Mouse (Mus musculus) embryonic facial prominence, embryonic 11.5 days (tissue): ENCODE results near the gene Ago1. TPM values are rescaled to one million over a fixed set of nuclear protein-coding genes. Genes with fewer than 3 reads are reported as not detected.

Experiments
- ATAC-seq: fragments of 200-750 bp; cut with Nextera tagmentation; replicated peaks from 2 replicates; pipeline ENCODE4 v1.8.0; 2017; ENCODE audit warnings: low read depth; ENCODE audit not compliant: insufficient number of reproducible peaks, low FRiP score, low TSS enrichment
- DNase-seq: peaks from one replicate; pipeline ENCODE4 v3.0.0-alpha.2; 2015; ENCODE audit warnings: low spot score
- H3K27ac ChIP-seq: fragments of 300-500 bp; sonication (generic); replicated peaks from 2 replicates; pipeline ENCODE4 v1.5.1; 2014; ENCODE audit warnings: mild to moderate bottlenecking, low read depth, low read length, control low read depth
- H3K27me3 ChIP-seq: fragments of 300-500 bp; sonication (generic); 2 replicates; pipeline ENCODE4 v1.6.1; 2014; ENCODE audit warnings: mild to moderate bottlenecking, low read length, moderate library complexity, mixed read lengths; ENCODE audit not compliant: control insufficient read depth, insufficient read depth
- H3K36me3 ChIP-seq: fragments of 300-500 bp; sonication (generic); replicated peaks from 2 replicates; pipeline ENCODE4 v1.6.1; 2014; ENCODE audit warnings: low read depth, mild to moderate bottlenecking, low read length, moderate library complexity, mixed read lengths; ENCODE audit not compliant: control insufficient read depth, insufficient read depth
- H3K4me1 ChIP-seq: fragments of 300-500 bp; sonication (generic); 2 replicates; pipeline ENCODE4 v1.6.1; 2014; ENCODE audit warnings: low read length, mixed read lengths; ENCODE audit not compliant: control insufficient read depth, insufficient read depth
- H3K4me2 ChIP-seq: fragments of 300-500 bp; sonication (generic); 2 replicates; pipeline ENCODE4 v1.6.1; 2014; ENCODE audit warnings: low read depth, mild to moderate bottlenecking, control low read depth, low read length, moderate library complexity
- H3K4me3 ChIP-seq: fragments of 300-500 bp; sonication (generic); 2 replicates; pipeline ENCODE4 v1.5.1; 2014; ENCODE audit warnings: low read depth, low read length, control low read depth
- H3K9ac ChIP-seq: fragments of 300-500 bp; sonication (generic); replicated peaks from 2 replicates; pipeline ENCODE4 v1.6.1; 2014; ENCODE audit warnings: mild to moderate bottlenecking, control low read depth, low read length
- H3K9me3 ChIP-seq: fragments of 300-500 bp; sonication (generic); replicated peaks from 2 replicates; pipeline ENCODE4 v1.6.1; 2016; ENCODE audit warnings: mild to moderate bottlenecking, low read length, inconsistent platforms, mixed read lengths; ENCODE audit not compliant: control insufficient read depth
- WGBS: fragments of 180-500 bp; shearing (Covaris S2); extraction: QIAGEN DNeasy Blood & Tissue Kit; methylation state at CpG from one replicate; pipeline ENCODE4 v1.1.7; 2014; 5-methylcytosine and 5-hydroxymethylcytosine counted together
- polyA plus RNA-seq: library from polyadenylated mRNA; unstranded; fragments of >200 nt; fragmentation: Nextera tagmentation; extraction: Ambion mirVana; gene quantifications from 2 replicates; pipeline ENCODE4 v1.2.1, GENCODE M21; 2014

The Ago1 gene
- polyA plus RNA-seq, 1 experiment from 2014 or later, result 11.0 TPM

DNA sequence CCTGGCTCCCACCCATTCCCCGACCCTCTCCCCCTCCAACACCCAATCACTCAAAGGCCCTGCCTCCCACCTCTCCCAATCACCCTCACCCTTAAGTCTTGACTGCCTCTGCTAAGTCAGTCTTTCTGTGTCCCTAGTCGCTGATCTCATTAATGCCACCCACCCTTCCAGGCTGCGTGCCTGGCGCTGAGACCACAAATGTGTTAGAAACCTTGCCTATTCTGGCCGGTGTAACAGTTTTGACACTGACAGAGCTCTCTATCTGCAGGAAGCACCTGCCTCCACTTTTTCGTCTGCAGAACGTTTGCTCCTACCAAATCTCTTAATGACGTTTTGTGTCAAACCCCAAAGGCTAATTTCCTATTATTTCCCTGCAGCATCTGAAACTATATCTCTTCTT, 542 bp upstream of the Ago1 start:
- WGBS, result 6% methylated on average over 8 of the region's 8 CpGs

DNA sequence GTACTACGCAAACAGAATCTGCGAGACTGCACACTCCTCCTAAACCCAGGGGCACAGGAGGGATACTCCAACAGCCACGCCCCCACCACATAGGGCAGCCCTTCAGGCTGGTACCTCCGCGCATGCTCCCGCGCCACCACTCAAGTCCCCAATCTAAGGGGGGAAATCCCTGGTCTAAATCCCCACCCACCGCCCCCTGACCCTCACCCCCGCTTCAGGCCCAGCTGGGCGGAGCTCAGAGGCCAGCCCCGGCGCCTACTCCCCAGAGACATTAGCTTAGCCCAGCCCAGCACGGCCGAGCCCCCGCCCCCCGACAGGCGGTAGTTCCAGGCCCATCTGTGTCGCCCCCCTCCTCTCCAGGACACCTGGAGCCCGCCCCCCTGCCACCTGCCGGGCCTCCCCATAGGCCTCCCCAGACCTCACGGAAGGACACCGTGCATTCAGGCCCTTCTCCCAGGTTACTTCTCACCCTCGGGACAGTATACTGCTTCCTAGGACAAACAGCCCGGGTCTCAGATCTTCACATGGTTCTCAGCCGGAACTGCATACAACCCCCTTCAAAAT, 580 bp downstream of the Ago1 start:
- Histone ChIP-seq H3K27me3 (no peaks in the 10 kb centered on the region), H3K4me1 (peaks cover 4% of the 10 kb centered on the region; the same call in 1 of the 2 replicates)
- WGBS, result 0% methylated on average over 21 of the region's 25 CpGs

More for the DNA sequence above, 542 bp upstream of the Ago1 start:
- Histone ChIP-seq H3K4me2 (peak overlapping the region; percentile 68), H3K4me3 (peak overlapping the region; percentile 78), H3K27ac (no peak overlapping the region), H3K36me3 (no peaks in the 10 kb centered on the region), H3K9ac (no peak overlapping the region; the same call in 1 of the 2 replicates), H3K27me3 (no peaks in the 10 kb centered on the region), H3K4me1 (peaks cover 4% of the 10 kb centered on the region; the same call in 1 of the 2 replicates), H3K9me3 (no peaks in the 10 kb centered on the region)
- ATAC-seq, result no peak
- DNase-seq, result no peak

DNA sequence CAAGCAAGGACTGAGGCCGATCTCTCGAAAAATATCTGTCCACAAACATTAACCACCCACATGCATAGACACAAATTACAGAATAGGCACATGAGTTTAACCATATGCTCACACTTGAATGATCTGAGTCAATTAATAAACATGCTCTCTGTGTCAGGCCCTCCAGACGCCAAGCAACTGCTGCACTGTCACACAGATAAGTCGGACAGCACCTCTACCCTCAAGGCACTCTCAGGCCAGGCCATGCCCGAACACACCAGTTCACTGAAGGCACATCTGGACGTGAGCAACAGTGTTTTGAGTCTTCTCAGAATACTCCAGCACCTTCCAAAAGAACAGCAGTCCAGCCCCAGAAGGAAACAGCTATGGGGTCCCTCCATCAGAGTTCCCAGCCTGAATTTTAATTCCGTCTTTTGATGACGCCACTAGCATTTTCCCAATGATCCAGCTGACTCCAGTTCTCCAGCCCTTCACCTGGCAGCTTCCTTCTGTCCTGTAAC, 2.1 kb downstream of the Ago1 start:
- Histone ChIP-seq H3K36me3 (no peaks in the 10 kb centered on the region), H3K27ac (peak overlapping the region; percentile 31; the same call in 1 of the 2 replicates), H3K4me2 (peak overlapping the region; percentile 19), H3K4me3 (peak overlapping the region; percentile 12; the same call in 1 of the 2 replicates), H3K9me3 (no peaks in the 10 kb centered on the region), H3K27me3 (no peaks in the 10 kb centered on the region), H3K4me1 (peaks cover 4% of the 10 kb centered on the region; the same call in 1 of the 2 replicates), H3K9ac (peak overlapping the region; percentile 23)
- 21% methylated on average over 8 of the region's 8 CpGs for WGBS
- DNase-seq (no peak), ATAC-seq (no peak)

More for the DNA sequence above, 580 bp downstream of the Ago1 start:
- Histone ChIP-seq H3K4me3 (peak overlapping the region; percentile 78), H3K36me3 (no peaks in the 10 kb centered on the region), H3K9ac (peak overlapping the region; percentile 87), H3K27ac (peak overlapping the region; percentile 63), H3K4me2 (peak overlapping the region; percentile 68), H3K9me3 (no peaks in the 10 kb centered on the region)
- DNase-seq (peak; percentile 83), ATAC-seq (peak; percentile 77)

DNA sequence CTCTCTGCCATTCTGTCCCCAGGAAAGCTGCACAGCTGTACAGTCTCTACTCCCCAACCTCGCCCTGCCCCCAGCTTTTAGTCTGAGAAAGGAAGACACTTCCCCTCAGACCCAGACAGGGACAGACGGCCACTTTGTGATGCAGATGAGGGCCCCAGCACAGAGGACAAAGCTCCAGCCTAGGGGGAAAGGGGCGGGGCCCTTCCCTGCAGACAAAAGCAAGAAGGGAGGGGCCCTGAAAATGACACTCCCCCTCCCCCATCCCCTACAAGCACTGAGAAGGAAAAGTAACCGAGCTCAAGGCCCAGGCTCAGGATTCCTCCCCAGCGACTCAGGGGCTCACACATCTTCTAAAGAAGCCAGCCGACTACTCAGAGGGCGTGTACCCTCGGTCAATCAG, 2.5 kb downstream of the Ago1 start:
- Histone ChIP-seq H3K9ac (no peak overlapping the region; the same call in 1 of the 2 replicates), H3K36me3 (no peaks in the 10 kb centered on the region), H3K27ac (peak overlapping the region; percentile 37; the same call in 1 of the 2 replicates), H3K4me1 (peaks cover 4% of the 10 kb centered on the region; the same call in 1 of the 2 replicates), H3K9me3 (no peaks in the 10 kb centered on the region), H3K4me3 (0 out of 2 replicates have a peak overlapping the region, but pooled peaks have one; percentile 9), H3K4me2 (peak overlapping the region; percentile 16), H3K27me3 (no peaks in the 10 kb centered on the region)
- ATAC-seq (peak; percentile 72), DNase-seq (peak; percentile 82)
- 4% methylated on average over 8 of the region's 8 CpGs for WGBS

DNA sequence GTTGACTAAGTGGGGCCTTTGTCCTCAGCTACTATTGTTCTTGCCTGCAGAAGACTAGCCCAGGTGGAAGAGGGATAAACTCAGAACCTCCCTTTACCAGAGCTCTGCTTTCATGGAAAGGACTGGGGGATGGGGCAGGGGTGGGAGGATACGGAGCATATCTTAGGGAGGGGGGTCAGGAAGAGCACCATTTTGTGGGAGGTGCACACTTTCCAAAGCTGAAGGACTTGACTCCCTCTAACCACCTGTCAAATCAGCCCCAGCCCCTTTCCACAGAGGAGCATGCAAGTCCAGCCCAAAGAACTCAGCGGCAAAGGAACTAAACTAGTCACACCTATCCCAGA, 3.5 kb downstream of the Ago1 start:
- H3K36me3 ChIP-seq, result no peaks in the 10 kb centered on the region
- H3K4me1 ChIP-seq, result peaks cover 4% of the 10 kb centered on the region; the same call in 1 of the 2 replicates
- no peaks in the 10 kb centered on the region for H3K9me3 ChIP-seq
- H3K4me3 ChIP-seq, result peak overlapping the region; percentile 11; the same call in 1 of the 2 replicates
- no peaks in the 10 kb centered on the region for H3K27me3 ChIP-seq
- H3K27ac ChIP-seq, result peak overlapping the region; percentile 37
- H3K4me2 ChIP-seq, result peak overlapping the region; percentile 16
- DNase-seq (peak; percentile 12), ATAC-seq (no peak)
- WGBS, result 10% methylated on average over 2 of the region's 2 CpGs
- H3K9ac ChIP-seq, result peak overlapping the region; percentile 32; the same call in 1 of the 2 replicates

DNA sequence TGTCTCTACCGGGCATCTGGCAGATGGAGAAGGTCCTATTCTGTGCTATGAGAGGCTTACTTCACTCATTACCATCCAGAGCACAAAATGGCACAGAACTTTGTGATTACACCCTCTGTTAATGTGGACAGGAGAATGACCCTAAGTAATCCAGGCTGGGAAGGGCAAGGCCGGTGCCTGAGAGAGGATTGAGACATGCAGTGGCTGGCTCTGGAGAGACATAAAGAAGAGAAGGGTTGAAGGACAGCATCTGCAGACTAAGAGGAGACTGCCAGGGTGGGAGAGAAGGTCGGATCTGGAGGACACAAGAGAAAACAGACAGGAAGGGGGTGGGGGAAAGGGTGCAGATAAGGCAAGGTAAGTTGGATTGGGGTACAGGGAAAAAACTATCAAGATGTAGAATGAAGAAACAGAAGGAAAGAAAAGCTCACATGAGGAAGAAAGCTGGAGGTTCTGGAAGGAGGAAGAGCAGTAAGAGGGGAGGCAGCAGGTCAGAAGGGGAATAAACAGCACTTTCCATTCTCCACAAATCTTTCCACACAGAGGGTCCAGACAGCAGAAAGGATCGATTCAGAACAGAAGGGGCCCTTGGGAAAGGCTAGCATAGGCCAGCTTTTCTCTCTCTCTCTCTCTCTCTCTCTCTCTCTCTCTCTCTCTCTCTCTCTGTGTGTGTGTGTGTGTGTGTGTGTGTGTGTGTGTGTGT, 4.0 kb downstream of the Ago1 start:
- 30% methylated on average over 4 of the region's 4 CpGs for WGBS

DNA sequence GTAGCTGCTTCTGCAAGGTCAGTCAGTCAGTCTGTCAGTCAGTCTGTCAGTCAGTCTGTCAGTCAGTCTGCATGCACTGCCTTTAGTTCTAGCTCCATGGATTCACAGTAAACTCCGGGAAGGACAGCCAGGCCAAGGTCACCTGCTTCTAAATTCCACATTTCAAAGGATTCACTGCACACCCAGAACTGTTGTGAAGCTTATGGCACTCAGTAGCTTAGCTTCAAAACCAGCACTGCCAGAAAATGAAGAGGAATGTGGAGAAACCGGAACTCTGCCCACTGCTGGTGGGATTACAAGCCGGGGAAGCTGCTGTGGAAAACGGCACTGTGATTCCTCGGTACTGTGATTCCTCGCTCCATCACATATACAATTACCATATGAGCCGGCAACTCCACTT, 12.9 kb downstream of the Ago1 start:
- no peaks in the 10 kb centered on the region for H3K4me1 ChIP-seq
- H3K9ac ChIP-seq, result no peak overlapping the region
- DNase-seq, result no peak
- no peaks in the 10 kb centered on the region for H3K27me3 ChIP-seq
- H3K4me2 ChIP-seq, result no peak overlapping the region
- ATAC-seq, result no peak
- peaks cover 6% of the 10 kb centered on the region for H3K36me3 ChIP-seq
- H3K27ac ChIP-seq, result no peak overlapping the region
- 86% methylated on average over 7 of the region's 7 CpGs for WGBS
- no peaks in the 10 kb centered on the region for H3K9me3 ChIP-seq
- H3K4me3 ChIP-seq, result no peak overlapping the region

More for the DNA sequence above, 4.0 kb downstream of the Ago1 start:
- Histone ChIP-seq H3K4me1 (peaks cover 4% of the 10 kb centered on the region; the same call in 1 of the 2 replicates), H3K27me3 (no peaks in the 10 kb centered on the region), H3K4me3 (no peak overlapping the region), H3K4me2 (no peak overlapping the region), H3K9ac (no peak overlapping the region), H3K36me3 (no peaks in the 10 kb centered on the region), H3K9me3 (no peaks in the 10 kb centered on the region), H3K27ac (peak overlapping the region; percentile 37; the same call in 1 of the 2 replicates)
- DNase-seq (peak; percentile 15), ATAC-seq (no peak)
